Mouse (Mus musculus) adrenal gland (tissue): ENCODE measurements around the gene Poc1a.

Experiments used
- intact Hi-C: fragments of 180-260 bp; cut with DNase I; formaldehyde crosslinking; loops from one replicate; pipeline ENCODE4 v1.15.1; 2025

Gene Poc1a

DNA sequence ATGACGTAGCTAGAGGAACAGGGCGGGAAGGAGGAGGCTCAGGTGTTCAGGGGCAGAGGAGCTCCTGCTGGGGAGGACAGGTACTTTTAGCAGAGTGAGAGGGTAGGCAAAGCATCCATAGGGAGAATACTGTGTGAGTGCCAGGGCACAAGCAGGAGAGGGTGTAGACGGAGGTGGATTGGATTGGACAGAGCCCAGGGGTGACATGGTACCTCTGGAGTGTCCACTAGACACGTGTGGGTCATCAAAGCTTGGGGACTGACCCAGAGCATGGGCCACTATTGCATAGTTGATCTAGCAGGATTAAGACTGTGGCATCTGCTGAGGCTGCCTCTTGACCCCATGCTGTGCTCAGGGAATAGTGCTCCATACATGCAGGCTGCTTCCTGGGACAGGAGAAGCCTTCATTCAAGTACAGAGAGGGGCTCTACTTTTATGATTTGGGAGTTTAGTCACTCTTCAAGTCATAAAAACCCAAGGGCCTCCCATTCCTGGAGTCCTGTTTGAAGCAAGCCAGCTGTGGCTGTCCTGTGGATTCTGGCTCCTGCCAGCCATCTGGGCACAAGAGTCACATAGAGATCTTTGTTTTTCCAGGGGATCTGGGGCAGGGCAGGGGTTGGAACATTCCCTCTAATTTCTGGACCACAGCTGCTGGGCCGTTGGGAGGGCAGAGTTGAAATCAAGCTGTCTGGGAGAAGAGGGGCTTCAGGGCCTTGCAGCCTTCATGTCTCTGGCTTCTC is 48.1 kb downstream of the Poc1a start:
- intact Hi-C loops, result no loop called here

DNA sequence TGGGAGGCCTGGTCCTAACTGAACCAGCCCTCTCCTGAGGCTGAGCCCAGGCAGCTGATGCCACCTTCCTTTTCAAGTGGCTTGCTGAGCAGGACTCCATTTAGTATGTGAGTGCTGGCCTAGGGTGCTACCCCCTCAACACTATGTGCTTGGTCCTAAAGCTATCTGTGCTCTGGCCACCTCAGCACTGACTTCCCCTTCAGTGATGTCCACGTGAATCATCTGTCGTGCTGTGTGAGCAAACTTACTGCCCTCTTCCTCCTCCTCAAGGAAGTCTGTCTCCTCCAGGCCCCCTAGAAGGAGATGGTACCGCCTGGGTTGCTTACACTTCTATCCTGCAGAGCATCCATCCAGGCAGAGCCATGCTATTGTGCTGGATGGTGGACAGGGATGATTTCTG is 51.9 kb downstream of the Poc1a start:
- intact Hi-C loops, result no loop called here

DNA sequence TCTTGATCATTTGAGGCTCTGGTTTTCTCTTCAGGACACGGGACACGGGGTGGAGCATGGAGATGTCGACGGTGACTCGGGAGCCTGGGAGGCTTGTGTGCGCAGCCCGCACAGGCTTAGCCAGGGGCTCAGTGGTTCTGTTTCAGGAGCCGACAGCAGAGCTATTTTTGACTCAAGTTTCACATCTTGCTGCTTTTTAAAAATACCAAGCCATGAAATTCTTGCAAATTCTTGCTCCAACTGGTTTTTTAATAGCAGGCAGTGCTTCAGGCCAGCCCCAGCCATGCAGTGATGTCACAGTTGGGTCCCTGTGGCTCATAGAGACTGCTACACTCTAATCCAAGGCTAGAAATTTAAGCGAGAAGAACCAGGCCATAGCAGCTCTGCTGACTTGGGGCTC is 56.8 kb downstream of the Poc1a start:
- intact Hi-C loops, result no loop called here

DNA sequence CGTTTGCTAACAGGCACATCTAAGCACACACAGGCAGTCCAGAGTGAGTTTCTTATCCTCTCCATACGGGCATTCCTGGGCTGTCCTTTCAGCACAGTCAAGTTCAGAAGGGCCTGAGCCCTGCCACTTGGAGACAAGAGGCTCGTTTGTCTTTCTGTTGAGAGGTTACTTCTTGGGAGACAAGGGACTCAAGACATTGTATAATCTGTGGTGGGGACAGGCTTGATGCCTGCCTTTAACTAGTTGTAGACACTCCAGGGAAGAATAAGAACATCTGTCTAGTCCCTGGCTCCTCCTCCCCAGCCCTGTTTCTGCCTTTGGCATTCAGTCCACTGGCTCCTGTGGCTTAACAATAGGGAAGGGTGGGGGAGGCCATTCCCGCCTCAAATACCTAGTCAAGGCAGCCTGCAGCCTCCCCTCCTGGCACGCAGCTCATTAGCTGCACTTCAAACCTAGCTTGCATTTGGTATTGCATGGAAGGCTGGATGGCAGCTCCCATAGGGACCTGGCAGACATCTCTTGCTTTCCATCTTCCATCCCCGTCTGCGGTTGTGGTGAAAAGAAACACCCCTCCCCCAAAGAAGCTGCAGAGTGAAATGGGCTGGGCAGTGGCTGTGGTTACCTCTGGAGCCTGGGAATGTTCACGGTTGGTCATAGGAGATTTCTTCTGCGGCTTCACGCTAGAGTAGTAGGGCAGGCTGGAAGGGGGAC is 57.8 kb downstream of the Poc1a start:
- intact Hi-C loops, result no loop called here

DNA sequence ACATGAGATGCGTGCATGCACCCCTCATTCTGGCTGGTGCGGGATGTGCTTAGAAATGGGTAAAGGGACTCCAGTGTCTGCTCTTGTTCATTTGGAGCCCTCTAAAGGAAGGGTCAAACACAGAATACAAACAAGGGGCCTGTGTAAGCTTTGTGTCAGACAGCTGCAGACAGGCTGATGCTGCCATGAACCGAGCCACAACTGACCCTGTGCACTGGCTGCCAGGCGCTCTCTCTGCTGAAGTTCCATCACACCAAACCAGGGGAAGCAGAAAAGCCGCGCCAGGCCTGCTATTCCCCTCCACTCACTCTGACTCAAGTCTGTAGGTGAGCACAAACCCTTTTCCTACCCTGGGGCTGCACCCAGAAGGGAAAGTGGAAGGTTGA is 58.3 kb downstream of the Poc1a start:
- intact Hi-C loops, result no loop called here

DNA sequence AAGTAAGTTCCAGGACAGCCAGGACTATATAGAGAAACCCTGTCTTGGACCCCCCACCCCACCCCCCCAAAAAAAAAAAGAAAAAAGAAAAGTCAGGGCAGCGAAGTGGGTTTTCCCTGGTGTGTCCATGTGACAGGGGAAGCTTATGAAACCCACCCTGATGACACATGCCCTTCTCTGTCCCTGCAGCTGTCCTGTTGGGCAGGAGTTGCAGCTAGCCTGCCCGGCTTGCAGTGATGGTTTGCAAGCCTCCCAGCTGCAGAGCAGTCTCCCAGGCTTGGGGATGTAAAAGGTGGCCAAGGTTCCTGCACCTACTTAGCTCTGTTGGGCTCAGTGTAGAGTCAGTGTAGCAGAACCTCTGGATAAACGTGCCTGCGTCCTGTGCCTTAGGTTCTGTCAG is 58.9 kb downstream of the Poc1a start:
- intact Hi-C loops, result no loop called here

DNA sequence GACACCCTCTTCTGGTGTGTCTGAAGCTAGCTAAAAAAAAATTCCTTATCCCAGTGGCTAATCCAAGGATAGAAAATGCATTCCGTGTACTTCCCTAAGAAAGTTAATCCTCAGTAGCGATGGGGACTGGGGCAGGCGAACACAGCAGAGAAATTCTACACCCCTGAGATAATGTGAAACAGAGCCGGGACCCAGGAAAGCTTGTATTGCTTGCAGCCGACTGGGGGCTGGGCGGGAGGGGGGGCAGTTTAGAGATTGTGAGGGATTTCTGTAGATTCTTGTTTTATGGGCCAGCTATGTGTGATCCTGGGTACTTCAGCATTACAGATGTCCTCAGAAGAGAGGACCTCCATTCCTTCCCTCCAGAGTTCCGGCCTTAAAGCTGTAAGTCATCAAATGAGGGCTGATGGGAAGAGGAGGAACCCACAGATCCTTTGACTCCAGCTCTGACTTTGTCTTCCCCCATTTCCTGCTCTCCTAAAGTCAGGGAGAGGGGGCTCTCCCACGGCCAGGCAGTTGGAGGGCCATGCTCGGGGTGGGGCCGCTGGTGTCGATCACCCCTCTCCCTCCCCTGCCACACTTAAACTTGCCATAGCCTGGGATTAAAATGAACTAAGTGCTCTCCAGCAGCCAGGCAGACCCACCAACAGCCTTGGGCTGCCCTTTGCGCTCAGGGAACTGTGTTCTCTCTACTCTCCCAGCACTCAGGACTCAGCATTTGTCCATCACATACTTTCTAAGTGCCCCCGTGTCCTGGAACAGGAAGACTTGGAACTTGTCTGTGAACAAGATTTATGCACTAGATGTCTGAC is 59.8 kb downstream of the Poc1a start:
- intact Hi-C loops, result no loop called here

DNA sequence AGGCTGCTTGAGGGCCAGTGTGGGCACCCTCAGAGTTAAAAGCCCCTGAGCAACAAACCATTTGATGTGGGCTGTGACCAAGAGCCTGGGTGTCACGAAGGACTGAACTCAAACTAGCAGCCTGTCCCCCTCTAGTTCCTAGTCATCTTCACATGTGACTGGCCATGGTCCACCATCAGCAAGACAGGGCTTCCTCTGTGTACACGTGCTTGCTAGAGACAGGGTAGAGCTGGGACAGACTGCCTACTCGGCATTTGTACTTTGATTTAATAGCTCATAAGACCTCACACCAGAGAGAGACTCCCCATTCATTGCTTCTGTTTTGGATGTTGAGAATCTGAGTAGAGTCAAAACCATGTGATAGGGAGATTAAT is 60.4 kb downstream of the Poc1a start:
- intact Hi-C loops, result no loop called here

DNA sequence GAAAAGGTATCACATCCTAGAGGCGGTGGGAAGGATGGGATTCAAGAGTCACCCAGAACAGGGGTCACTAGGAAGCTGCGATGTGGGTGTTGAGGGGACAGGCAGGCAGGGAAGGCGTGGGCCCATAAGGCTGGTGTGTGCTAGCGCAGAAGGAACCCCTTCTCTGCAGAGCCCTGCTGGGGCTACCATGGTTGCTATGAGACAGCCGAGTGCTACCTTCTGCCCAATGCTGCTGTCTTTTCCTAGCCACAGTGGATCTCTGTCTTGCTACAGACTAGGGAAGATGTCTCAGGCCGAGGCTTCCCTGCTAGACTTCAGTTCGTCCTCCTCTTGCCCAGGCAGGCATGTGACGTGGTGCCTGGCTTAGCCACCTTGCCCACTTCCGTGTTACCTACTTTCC is 61.7 kb downstream of the Poc1a start:
- intact Hi-C loops, result no loop called here

DNA sequence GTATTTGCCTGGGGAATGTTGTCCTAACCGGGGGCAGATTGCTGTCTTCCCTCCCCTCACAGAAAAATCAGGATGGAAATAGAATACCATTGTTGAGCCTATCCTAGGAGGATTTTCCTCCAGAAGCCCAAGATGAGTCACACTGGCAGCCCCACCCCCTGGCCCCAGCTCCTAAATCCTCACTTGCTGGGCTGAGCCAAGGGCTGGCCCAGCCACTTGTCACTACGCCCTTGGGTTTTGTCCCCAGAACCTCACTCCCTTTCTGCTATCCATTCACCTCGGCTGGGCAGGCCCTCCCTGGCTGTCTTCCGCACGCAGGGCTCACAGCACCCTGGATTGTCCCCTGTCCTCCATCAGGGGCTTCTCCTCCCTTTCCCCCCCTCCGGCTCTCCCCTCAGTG is 64.3 kb downstream of the Poc1a start:
- intact Hi-C loops, result loop anchor here (5.0 kb wide), 1 partner anchor 38 kb away; no protein-coding TSS in a partner anchor

DNA sequence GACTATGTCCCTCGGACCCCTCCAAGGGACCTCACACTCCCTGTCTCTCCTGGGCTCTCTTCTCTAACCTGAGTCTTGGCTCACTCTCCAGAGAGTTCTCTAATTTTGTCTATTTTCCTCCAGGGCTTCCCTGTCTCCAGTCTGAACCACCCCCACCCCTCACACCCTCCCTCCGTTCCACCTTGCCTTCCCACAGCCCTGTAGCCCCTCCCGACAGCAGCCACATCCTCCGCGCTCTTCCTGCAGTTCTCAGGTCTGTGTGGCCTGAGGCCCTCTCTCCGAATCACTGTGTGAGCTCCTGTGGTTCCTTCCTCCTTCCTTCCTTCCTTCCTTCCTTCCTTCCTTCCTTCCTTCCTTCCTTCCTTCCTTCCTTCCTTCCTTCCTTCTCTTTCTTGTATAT is 64.8 kb downstream of the Poc1a start:
- intact Hi-C loops, result loop anchor here (5.0 kb wide), 1 partner anchor 38 kb away; no protein-coding TSS in a partner anchor

DNA sequence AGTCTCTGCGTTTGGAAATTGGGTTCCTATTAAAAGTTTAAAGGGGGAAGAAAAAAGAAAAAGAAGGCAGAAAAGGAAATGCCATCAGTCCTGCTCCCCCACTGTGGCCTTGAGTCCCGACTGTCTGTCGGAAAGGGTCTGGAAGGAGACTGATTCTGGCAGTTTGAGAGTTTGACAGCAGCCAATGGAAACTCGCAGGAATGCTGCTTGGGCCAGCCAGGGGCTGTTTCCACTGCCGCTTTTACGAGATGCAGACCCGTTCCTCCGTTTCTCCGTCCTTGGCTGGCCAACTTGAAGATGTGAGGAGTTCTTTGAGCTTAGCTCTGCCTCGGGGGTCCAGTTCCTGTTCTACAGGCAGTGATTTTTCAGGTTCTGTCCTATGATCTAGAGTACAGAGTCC is 67.4 kb downstream of the Poc1a start:
- intact Hi-C loops, result loop anchor here (5.0 kb wide), 1 partner anchor 41 kb away; no protein-coding TSS in a partner anchor

DNA sequence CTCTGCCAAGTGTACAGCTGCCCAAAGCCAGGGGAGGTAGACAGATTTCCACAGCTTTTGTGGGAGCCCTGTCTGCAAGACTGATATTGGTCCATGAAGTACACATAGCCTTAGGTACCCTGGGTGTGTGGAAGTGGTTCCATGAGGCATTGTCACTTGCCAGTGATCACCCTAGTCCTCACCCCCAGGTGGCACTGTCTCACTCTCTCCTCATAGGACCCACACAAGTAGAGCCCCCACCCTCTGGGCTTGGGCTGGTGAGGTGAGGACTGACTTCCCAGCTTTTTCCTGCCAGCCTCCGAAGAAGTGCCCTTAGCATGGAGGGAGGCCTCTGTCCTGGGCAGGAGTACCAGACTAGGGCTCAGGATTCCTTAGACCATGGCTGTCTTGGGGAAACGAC is 68.2 kb downstream of the Poc1a start:
- intact Hi-C loops, result loop anchor here (5.0 kb wide), 1 partner anchor 42 kb away; no protein-coding TSS in a partner anchor

DNA sequence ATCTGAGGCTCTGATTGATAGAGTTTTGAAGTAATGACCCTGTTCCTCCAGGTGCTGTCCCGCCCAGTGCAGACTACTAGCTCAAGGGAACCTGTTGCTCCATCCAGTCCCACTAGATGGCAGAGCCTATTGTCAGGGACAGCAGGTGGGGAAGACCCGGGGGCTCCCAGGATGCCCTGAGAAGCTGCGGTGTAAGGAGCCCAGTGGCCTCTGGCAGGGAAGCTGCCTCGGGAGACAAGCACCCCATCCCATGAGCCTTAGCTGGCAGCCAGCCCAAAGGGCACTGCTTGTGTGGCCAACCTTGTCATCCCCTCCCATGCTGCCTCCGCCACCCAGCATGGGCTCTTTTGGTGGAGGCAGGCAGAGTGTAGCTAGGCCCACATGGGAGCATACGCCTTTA is 70.3 kb downstream of the Poc1a start:
- intact Hi-C loops, result no loop called here

DNA sequence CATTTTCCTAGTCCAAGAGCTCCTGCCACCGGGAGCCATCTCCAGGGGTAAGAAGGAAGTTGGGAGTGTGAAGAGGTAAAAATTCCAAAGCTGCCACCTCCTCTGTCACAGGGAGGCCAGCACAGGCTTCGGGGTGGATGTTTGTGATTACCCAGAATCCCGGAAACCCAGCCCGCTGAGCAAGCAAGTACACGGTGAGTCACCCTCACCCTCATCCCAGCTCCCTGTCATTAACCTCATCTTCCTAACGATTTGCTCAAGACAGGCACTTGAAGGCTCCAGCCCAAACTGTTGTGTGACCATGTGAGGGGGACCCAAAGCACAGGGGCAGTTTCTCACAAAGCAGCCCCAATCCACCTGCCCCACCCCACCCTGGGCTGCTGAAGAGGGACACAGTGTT is 72.9 kb downstream of the Poc1a start:
- intact Hi-C loops, result no loop called here

DNA sequence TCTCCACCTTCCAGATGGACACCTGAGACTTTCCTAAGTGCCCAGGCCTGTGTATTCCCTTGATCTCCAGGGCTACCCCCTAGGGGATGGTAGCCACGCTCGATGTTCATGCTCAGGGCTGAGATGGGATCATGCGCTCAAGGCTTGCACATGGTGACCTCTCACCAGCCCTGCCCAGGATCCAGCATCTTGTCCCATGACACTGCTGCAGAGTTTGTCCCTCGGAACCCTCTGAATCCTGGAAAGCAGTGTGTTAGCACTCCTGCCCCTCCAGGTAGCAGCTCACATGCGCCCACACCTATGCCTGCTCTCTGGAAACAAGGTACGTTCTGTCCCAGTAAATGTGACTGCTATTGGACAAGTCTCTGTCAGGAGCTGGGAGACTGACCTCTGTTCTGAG is 73.9 kb downstream of the Poc1a start:
- intact Hi-C loops, result no loop called here

DNA sequence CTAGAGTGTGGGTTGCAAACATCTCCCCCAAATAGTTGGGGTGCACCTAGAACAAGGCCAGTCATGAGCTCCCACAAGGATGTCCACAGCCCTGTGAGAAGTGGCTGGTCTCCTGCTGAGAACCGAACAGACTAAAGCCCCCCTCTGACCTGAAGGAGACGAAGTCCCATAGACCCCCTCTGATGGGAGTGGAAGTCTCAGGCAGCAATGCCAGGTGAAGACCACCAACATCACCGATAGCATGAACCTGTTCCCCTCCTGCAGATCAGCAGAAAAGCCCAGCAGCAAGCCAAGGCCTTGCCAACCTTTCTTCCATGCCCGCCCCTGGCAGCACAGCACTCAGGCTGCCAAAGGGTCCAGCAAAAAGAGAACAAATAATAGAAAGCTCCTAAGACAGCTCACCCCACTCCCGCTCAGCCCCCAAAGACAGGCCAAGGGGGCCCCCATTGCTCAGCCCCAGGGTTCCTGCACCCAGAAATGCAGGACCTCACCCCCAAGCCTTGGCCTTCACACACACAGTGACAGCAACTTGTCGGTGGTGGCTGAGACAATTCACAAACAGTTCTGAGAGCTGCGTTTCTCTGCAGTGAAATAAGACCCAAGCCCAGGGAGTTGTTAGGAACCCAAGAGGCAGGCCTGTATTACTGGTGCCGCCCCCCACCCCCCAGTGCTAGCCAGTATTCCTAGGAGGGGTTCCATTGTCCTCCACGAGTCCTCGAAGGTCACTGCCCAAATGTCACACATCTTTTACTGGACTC is 74.5 kb downstream of the Poc1a start:
- intact Hi-C loops, result no loop called here

DNA sequence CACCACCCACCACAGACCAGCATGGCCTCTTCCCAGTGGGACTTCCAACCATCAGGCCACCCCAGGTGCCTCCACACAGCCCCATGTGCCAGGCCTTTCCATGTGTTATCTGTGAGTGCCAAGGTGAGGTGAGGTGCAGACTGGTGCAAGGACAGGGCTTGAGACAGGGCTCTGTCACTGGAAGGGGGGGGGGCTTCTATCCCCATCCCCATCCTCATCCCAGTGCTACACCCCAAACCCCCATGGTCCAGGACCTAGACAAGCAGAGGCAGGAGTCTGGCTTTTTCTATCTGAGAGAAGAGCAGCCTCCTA is 75.1 kb downstream of the Poc1a start:
- intact Hi-C loops, result no loop called here

DNA sequence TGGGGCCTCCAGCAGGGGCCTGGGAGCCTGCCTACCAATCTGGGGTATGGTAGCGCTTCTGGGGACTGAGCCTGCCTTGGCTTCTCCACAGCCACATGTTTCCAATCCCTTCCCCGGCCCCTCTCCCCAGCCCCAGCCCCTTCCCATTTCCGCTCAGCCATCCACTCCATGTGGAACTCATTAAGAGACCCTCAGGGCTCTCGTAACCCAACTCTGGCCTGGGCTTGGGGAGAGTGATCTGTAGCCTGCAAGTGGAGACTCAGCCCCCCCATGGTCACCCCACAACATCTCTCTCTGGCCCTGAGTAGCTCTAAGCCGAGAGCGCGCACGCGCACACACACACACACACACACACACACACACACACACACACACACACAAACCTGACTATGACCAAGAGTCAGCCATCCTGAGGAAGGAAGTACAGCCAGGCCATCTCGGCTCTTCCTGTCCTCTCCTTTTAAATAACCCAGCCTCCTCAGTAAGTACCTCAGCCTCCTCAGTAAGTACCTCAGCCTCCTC is 75.5 kb downstream of the Poc1a start:
- intact Hi-C loops, result no loop called here

DNA sequence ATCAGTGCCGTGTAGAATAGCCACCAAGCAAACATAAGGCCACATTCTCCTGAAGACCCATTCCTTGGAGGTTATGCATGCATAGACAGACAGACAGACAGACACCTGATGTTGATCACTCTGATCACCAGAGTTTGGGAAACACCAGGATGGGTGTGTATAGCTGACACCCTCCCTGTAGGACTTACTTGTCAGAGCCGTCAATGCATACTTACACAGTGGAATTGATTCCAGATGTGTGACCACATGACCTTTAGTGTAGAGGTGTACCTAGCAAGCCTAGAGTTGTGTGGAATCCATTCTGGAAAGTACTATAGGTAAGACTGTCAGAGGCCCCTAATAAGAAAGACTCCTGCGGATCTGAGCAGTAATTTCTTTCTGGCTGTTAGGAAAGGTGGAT is 76.3 kb downstream of the Poc1a start:
- intact Hi-C loops, result no loop called here

DNA sequence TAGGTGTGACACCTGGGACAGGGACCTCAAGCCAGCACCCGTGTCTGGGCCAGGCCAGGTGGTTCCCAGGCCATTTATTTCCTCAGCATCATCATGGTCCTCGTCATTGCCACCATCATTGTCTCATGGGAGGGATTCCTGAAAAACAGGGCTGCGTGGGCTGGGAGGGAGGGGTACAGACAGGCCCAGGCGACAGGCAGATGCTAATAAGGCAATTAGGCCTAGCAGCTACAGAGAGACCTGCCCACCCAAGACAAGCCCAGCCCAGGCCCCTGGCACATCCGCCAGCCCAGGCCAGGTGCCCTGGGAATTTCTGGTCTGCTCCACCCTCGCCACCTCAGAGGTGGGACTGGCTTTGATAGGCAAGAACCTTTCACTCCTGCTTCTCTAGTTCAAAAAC is 78.4 kb downstream of the Poc1a start:
- intact Hi-C loops, result no loop called here
